Mouse (Mus musculus) liver, embryonic 14.5 days (tissue): ENCODE results near the gene Gtf2f2. TPM values are rescaled to one million over a fixed set of nuclear protein-coding genes. Genes with fewer than 3 reads are reported as not detected.
A peak's percentile ranks its signal among the peaks of the same experiment; 100 is the strongest.

Experiments used
- ATAC-seq: fragments of 200-750 bp; cut with Nextera tagmentation; 2 replicates; pipeline ENCODE4 v1.8.0; 2017; ENCODE audit warnings: moderate number of reproducible peaks, mild to moderate bottlenecking, moderate library complexity; ENCODE audit not compliant: insufficient read depth
- DNase-seq, 3 experiments: peaks; one replicate each; pipeline ENCODE4 v3.0.0-alpha.2; 2012 to 2013; ENCODE audit warnings: low read depth in 3 of 3, low spot score in 3 of 3
- H3K27ac ChIP-seq: fragments of 300-500 bp; sonication (generic); 2 replicates; pipeline ENCODE4 v1.5.1; 2014; ENCODE audit warnings: moderate library complexity, mild to moderate bottlenecking, control low read depth, inconsistent platforms
- H3K27me3 ChIP-seq: fragments of 300-500 bp; sonication (generic); 2 replicates; pipeline ENCODE4 v1.6.1; 2014; ENCODE audit warnings: mild to moderate bottlenecking, low read length, moderate library complexity; ENCODE audit not compliant: control insufficient read depth, insufficient read depth
- H3K36me3 ChIP-seq: fragments of 300-500 bp; sonication (generic); replicated peaks from 2 replicates; pipeline ENCODE4 v1.6.1; 2014; ENCODE audit warnings: low read depth; ENCODE audit not compliant: control insufficient read depth, insufficient read depth
- H3K4me1 ChIP-seq, 2 experiments: fragments of 200-500 bp in 1 of 2; fragments of 300-500 bp in 1 of 2; sonication (generic) in 1 of 2; replicated peaks; 2 replicates each; pipeline ENCODE4 v1.6.1; 2012 to 2014; ENCODE audit warnings: antibody characterized with exemption in 1 of 2, inconsistent platforms in 1 of 2, low read length in 1 of 2; ENCODE audit not compliant: control insufficient read depth in 2 of 2, insufficient read depth in 2 of 2
- H3K4me2 ChIP-seq: fragments of 300-500 bp; sonication (generic); 2 replicates; pipeline ENCODE4 v1.6.1; 2014; ENCODE audit warnings: low read depth, mild to moderate bottlenecking, control low read depth, moderate library complexity
- H3K4me3 ChIP-seq, 2 experiments: fragments of 200-500 bp in 1 of 2; fragments of 300-500 bp in 1 of 2; sonication (generic) in 1 of 2; 2 replicates each; pipeline ENCODE4 v1.5.1; 2012 to 2014; ENCODE audit warnings: low read depth in 2 of 2, low read length in 2 of 2, mild to moderate bottlenecking in 2 of 2, control low read depth in 1 of 2, inconsistent platforms in 1 of 2, moderate library complexity in 1 of 2; ENCODE audit not compliant: insufficient read depth in 1 of 2
- H3K9ac ChIP-seq: fragments of 300-500 bp; sonication (generic); replicated peaks from 2 replicates; pipeline ENCODE4 v1.6.1; 2014; ENCODE audit warnings: mild to moderate bottlenecking, control low read depth, moderate library complexity
- H3K9me3 ChIP-seq: fragments of 300-500 bp; sonication (generic); 2 replicates; pipeline ENCODE4 v1.6.1; 2016; ENCODE audit warnings: low read length, mixed read lengths; ENCODE audit not compliant: control insufficient read depth
- CTCF ChIP-seq: IDR thresholded peaks from 2 replicates; pipeline ENCODE4 v1.5.1; 2016; ENCODE audit warnings: antibody characterized with exemption, low read depth, control low read depth
- EP300 ChIP-seq: IDR thresholded peaks from 2 replicates; pipeline ENCODE4 v1.6.1; 2016; ENCODE audit warnings: antibody characterized with exemption, low read depth
- WGBS: fragments of 180-500 bp; shearing (Covaris S2); extraction: QIAGEN DNeasy Blood & Tissue Kit; methylation state at CpG from one replicate; pipeline ENCODE4 v1.1.7; 2014; ENCODE audit not compliant: insufficient replicate concordance; 5-methylcytosine and 5-hydroxymethylcytosine counted together
- polyA plus RNA-seq, 2 experiments: library from polyadenylated mRNA; depleted of rRNA in 1 of 2; stranded (reverse) in 1 of 2; unstranded in 1 of 2; fragments of >200 nt; fragmentation: Nextera tagmentation in 1 of 2; extraction: Ambion mirVana in 1 of 2; gene quantifications; 2 replicates each; pipeline versions ENCODE4 v1.2.1 to v1.2.3; 2012 to 2014

The Gtf2f2 gene
- polyA plus RNA-seq, 2 experiments: 13.1 to 27.1 TPM

DNA sequence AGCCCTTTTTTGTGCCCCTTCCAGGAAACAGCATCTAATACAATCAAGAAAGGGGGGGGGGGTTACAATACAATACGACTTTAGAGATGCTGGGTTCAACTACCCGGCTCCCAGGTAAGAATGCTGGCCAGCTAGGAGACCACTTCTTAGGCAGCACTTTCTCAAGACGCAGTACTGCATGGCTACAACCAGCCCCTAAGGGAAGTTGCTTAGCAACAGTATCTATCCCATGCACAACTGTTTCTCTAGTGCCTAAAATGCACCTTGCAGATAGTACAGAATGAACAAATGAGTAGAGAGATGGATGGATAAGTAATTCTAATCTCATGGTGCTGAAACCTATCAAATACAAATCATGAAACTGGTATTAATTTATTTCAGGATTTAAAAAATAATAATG, 63.0 kb downstream of the Gtf2f2 start:
- DNase-seq: no peak

DNA sequence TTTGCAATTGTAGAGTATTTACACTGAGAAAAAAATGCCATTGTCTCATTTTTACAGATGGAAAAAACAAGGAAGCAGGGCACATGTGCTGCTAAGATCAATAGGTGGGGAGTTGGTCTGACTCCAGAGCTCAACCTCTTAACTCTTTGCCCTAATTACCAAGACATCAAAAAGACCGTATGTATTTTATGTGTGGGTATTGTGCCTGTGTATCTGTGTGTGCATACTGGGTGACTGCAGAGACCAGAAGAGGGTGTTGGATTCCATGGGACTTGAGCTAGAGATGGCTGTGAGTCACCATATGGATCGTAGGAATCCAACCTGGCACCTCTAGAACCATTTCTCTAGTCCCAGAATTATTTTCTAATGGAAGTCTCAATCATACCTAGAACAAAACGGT, 68.3 kb downstream of the Gtf2f2 start:
- Histone ChIP-seq H3K9ac (no peak overlapping the region), H3K27ac (no peak overlapping the region), H3K27me3 (no peaks in the 10 kb centered on the region), H3K4me3 (no peak overlapping the region), H3K36me3 (no peaks in the 10 kb centered on the region), H3K4me2 (no peak overlapping the region), H3K4me1 (no peaks in the 10 kb centered on the region), H3K9me3 (no peaks in the 10 kb centered on the region)
- WGBS: 84% methylated on average over 3 of the region's 3 CpGs
- no peak for TF ChIP-seq EP300
- TF ChIP-seq CTCF: no peak
- ATAC-seq (no peak), DNase-seq (no peak)

More for the DNA sequence above, 63.0 kb downstream of the Gtf2f2 start:
- TF ChIP-seq CTCF (no peak), EP300 (no peak)
- Histone ChIP-seq H3K27me3 (no peaks in the 10 kb centered on the region), H3K9ac (no peak overlapping the region), H3K4me3 (no peak overlapping the region), H3K27ac (no peak overlapping the region), H3K9me3 (no peaks in the 10 kb centered on the region), H3K36me3 (no peaks in the 10 kb centered on the region), H3K4me1 (no peaks in the 10 kb centered on the region), H3K4me2 (no peak overlapping the region)
- WGBS: 53% methylated on average over 3 of the region's 3 CpGs
- no peak for ATAC-seq

DNA sequence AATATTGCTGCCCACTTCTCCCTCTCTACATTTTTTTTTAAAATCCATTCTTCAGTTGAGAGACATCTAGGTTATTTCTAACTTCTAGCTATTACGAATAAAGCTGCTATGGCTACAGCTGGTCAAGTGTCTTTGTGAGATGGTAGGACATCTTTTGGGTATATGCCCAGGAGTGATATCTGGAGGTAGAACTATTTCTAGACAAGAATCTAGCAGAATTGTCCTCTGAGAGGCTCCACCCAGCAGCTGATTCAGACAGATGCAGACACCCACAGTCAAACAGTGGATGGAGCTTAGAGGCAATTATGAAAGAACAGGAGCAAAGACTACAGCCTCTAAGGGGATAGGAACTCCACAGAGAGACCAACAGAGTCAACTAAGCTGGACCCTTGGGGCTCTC, 69.2 kb downstream of the Gtf2f2 start:
- Histone ChIP-seq H3K36me3 (no peaks in the 10 kb centered on the region), H3K4me1 (no peaks in the 10 kb centered on the region), H3K4me3 (no peak overlapping the region), H3K9ac (no peak overlapping the region), H3K9me3 (no peaks in the 10 kb centered on the region), H3K27me3 (no peaks in the 10 kb centered on the region), H3K4me2 (no peak overlapping the region), H3K27ac (no peak overlapping the region)
- TF ChIP-seq CTCF: no peak
- TF ChIP-seq EP300: no peak
- WGBS: 81% methylated on average over 1 of the region's 1 CpGs
- DNase-seq (no peak), ATAC-seq (no peak)

DNA sequence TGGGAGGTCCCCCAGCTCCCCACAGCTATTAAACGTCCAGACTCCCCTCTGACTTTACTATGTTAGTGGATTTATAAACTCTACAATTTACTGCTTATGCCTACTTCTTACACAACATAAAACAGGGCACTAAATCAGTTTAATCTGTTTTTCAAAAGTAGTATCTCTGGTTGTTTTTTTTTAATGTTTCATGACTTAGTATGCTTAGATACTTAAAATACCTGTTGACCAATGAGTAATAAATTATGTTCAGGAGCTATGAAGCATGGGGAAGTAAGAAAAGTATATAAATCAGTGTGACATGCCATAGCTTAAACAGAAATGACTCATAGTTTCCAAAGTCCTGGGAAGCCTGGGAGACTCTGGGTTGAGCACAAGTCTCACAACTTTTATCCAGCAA, 73.0 kb downstream of the Gtf2f2 start:
- no peak for DNase-seq

DNA sequence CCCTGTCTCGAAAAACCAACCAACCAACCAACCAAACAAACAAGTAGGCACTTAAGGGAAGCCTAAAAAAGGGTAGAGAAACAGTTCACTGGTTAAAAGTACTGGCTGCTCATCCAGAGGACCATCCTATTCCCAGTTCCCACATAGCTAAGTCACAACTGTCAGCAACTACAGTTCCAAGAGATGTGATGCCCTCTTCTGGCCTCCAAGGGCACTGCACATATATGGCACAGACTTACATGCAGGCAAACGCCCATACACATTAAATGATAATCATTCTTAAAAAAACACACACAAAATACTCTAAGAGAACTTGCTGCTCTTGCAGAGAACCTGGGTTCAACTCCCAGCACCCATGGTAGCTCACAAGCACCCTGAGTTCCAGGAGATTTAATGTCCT, 76.3 kb downstream of the Gtf2f2 start:
- TF ChIP-seq CTCF (peak; percentile 63), EP300 (no peak)
- ATAC-seq (no peak), DNase-seq (peak in 1 of 3 experiments; percentile 7)
- Histone ChIP-seq H3K4me1 (no peaks in the 10 kb centered on the region), H3K4me2 (no peak overlapping the region), H3K36me3 (no peaks in the 10 kb centered on the region), H3K9ac (no peak overlapping the region), H3K27me3 (no peaks in the 10 kb centered on the region), H3K27ac (no peak overlapping the region), H3K9me3 (no peaks in the 10 kb centered on the region), H3K4me3 (no peak overlapping the region)
- WGBS: 70% methylated on average over 2 of the region's 2 CpGs

More for the DNA sequence above, 73.0 kb downstream of the Gtf2f2 start:
- no peaks in the 10 kb centered on the region for H3K4me1 ChIP-seq
- no peak overlapping the region for H3K9ac ChIP-seq
- no peaks in the 10 kb centered on the region for H3K27me3 ChIP-seq
- no peak for TF ChIP-seq CTCF
- TF ChIP-seq EP300: no peak
- H3K36me3 ChIP-seq: no peaks in the 10 kb centered on the region
- WGBS: 48% methylated on average over 1 of the region's 1 CpGs
- H3K9me3 ChIP-seq: no peaks in the 10 kb centered on the region
- H3K4me3 ChIP-seq: no peak overlapping the region
- no peak for ATAC-seq
- H3K4me2 ChIP-seq: no peak overlapping the region
- H3K27ac ChIP-seq: no peak overlapping the region
